Mouse (Mus musculus): ENCODE data around the gene Park7. TPM values are rescaled to one million over a fixed set of nuclear protein-coding genes. Genes with fewer than 3 reads are reported as not detected.
A peak's percentile ranks its signal among the peaks of the same experiment; 100 is the strongest.
"Not testable (repeated sequence)": the region's sequence is repeated elsewhere in the genome, so short reads cannot be mapped to it uniquely, and the experiment has no call there.

Gene Park7
- polyA plus RNA-seq, 1 experiment, result 70.5 TPM

DNA sequence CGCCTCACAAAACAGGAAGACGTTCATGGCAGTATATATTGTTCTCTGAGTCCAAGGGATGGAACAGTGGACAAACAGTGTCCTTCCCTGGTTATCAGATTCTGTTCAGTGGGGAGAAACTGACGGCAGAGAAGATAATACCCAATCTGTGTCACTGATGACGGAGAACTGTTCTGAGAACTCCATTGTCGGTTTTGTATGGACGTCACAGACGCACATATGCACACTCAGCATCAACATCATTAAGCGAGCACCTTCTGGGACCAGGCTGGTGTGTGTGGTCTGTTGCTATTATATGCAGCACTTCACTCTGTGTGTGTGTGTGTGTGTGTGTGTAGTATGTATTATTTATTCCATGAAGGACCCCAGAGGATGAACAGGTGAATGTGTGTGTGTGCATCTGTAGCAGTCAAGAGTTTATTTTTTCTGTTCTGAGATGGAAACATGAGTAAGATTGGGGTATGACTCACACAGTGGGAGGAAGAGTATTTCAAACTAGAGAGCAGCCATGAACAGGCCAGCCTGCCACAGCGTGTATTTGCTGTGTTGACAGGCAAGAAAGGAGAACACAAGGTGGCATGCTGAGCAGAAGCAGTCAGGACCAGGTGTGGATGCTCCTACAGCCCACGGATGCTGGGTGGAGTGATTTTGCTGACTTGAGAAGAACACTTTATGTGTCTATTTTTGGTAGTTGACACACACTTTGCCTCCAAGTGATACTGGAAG, 1.1 kb upstream of the Park7 start:
- H3K4me3 ChIP-seq (ENCODE audit: low read depth, low read length), result no peak overlapping the region
- H3K27me3 ChIP-seq (ENCODE audit: control insufficient read depth, insufficient read depth, low read length), result no peaks in the 10 kb centered on the region
- no peak for TF ChIP-seq CTCF (IDR thresholded peaks at IDR 0.05; ENCODE audit: extremely low read depth, insufficient read length, insufficient replicate concordance, low read depth, low read length)
- TF ChIP-seq POLR2A (IDR thresholded peaks at IDR 0.05; ENCODE audit: low read depth, low read length), result no peak
- peak overlapping the region; percentile 81 for H3K27ac ChIP-seq (ENCODE audit: insufficient read depth, low read depth, low read length)
- WGBS, result 32% methylated on average over 10 of the region's 10 CpGs
- no peaks in the 10 kb centered on the region for H3K36me3 ChIP-seq (ENCODE audit: control insufficient read depth, insufficient read depth, low read length)
- H3K4me1 ChIP-seq (ENCODE audit: control insufficient read depth, insufficient read depth, insufficient read length, low read length), result peaks cover 8% of the 10 kb centered on the region; the same call in 1 of the 2 replicates

DNA sequence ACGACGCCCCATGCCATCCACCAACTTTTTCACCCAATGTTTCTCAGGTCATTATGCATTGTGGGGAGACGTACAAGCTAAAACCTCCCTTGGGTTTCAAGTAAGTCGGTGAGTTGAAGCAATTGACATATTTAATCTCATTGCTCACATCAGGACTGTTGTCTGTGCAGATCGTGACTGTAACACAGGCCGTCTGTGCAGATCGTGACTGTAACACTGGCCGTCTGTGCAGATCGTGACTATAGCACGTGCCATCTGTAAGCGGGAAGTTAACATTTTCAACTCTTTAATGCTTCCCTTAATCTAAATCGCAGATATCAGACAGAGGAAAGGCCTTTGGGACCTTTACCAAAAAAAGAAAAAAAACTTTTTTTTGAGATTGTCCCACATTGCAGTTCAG, 494 bp downstream of the Park7 start:
- TF ChIP-seq CTCF (IDR thresholded peaks at IDR 0.05; ENCODE audit: extremely low read depth, insufficient read length, insufficient replicate concordance, low read depth, low read length) (no peak), POLR2A (IDR thresholded peaks at IDR 0.05; ENCODE audit: low read depth, low read length) (no peak)
- peak overlapping the region; percentile 85 for H3K4me3 ChIP-seq (ENCODE audit: low read depth, low read length)
- WGBS, result 13% methylated on average over 12 of the region's 12 CpGs
- H3K27me3 ChIP-seq (ENCODE audit: control insufficient read depth, insufficient read depth, low read length), result no peaks in the 10 kb centered on the region
- H3K4me1 ChIP-seq (ENCODE audit: control insufficient read depth, insufficient read depth, insufficient read length, low read length), result peaks cover 12% of the 10 kb centered on the region; the same call in 1 of the 2 replicates
- H3K36me3 ChIP-seq (ENCODE audit: control insufficient read depth, insufficient read depth, low read length), result no peaks in the 10 kb centered on the region
- peak overlapping the region; percentile 74 for H3K27ac ChIP-seq (ENCODE audit: insufficient read depth, low read depth, low read length)

DNA sequence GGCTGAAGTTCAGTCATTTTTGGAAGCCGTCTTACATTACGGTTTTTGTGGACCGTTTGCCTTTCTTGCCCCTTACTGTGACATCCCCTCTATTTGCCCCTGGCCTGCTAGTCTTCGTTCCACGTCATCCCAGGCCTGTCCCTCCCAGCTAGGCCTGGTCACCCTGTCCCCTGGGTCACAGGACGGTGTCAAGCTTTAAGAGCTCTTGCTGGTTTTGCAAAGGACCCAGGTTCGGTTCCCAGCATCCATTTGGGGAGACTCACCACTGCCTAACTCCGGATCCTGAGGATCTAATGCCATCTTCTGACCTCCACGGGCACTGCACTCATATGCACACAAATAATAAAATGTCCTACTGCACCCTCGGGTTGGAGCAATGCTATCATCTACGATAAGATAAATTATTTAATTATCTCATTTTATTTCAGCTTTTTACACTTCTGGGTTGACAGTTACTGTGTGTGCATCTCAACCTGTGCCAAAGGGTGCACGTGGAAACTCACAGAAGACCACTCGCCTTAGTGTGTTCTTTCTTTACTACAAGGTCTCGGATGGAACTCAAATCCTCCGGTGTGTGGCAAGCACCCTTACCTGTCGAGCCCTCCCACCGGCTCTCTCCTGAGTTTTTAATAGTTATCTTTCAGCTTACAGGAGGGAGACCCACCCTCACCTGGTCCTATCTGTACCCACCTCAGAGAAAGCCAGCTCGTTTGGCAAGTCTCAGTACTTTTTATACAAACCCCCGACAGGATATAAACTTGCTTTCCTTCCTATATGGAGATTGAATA, 3.9 kb downstream of the Park7 start:
- H3K27me3 ChIP-seq (ENCODE audit: control insufficient read depth, insufficient read depth, low read length), result no peaks in the 10 kb centered on the region
- no peak for TF ChIP-seq POLR2A (IDR thresholded peaks at IDR 0.05; ENCODE audit: low read depth, low read length)
- no peak for TF ChIP-seq CTCF (IDR thresholded peaks at IDR 0.05; ENCODE audit: extremely low read depth, insufficient read length, insufficient replicate concordance, low read depth, low read length)
- 77% methylated on average over 19 of the region's 19 CpGs for WGBS
- peaks cover 10% of the 10 kb centered on the region; the same call in 1 of the 2 replicates for H3K4me1 ChIP-seq (ENCODE audit: control insufficient read depth, insufficient read depth, insufficient read length, low read length)
- H3K27ac ChIP-seq (ENCODE audit: insufficient read depth, low read depth, low read length), result peak overlapping the region; percentile 18
- H3K36me3 ChIP-seq (ENCODE audit: control insufficient read depth, insufficient read depth, low read length), result peaks cover 6% of the 10 kb centered on the region
- peak overlapping the region; percentile 85 for H3K4me3 ChIP-seq (ENCODE audit: low read depth, low read length)

DNA sequence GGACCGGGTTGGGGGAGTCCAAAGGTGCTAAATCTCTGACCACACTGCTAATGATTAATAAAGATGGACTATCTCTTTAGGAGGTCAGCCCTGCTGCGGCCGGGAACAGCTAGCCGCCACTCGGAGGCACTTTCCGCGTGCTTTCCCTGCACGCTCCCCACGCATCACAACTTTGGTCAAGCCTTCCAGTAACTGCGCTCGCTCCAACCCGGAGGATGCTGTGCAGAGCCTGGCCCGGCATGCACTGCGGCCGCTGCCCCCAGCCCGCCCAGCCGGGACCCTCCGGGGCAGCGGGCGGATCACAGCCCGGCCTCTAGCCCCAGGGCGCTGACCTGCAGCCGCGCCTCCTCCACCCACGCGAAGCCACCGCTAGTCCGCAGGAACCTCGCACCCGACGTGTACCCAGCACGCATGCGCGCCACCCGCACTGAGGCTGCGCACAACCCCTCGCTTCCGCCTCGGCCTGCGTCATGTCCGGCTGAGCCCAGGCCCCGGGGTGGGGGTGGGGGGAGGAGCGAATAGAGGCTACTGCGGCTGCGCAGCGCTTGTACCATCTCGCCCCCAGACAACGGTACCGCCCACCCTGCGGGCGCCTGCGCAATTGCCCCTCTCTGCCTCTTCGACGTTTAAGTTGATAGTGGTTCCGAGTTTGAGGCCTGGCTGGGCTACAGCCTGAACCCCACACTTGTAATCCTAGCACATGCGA, 4.6 kb downstream of the Park7 start:
- WGBS, result under 1% methylated on average over 55 of the region's 56 CpGs
- Histone ChIP-seq H3K27ac (ENCODE audit: insufficient read depth, low read depth, low read length) (peak overlapping the region; percentile 50), H3K4me1 (ENCODE audit: control insufficient read depth, insufficient read depth, insufficient read length, low read length) (peaks cover 6% of the 10 kb centered on the region; the same call in 1 of the 2 replicates), H3K4me3 (ENCODE audit: low read depth, low read length) (peak overlapping the region; percentile 85), H3K27me3 (ENCODE audit: control insufficient read depth, insufficient read depth, low read length) (no peaks in the 10 kb centered on the region), H3K36me3 (ENCODE audit: control insufficient read depth, insufficient read depth, low read length) (peaks cover 8% of the 10 kb centered on the region)
- no peak for TF ChIP-seq CTCF (IDR thresholded peaks at IDR 0.05; ENCODE audit: extremely low read depth, insufficient read length, insufficient replicate concordance, low read depth, low read length)
- TF ChIP-seq POLR2A (IDR thresholded peaks at IDR 0.05; ENCODE audit: low read depth, low read length), result peak; percentile 65

DNA sequence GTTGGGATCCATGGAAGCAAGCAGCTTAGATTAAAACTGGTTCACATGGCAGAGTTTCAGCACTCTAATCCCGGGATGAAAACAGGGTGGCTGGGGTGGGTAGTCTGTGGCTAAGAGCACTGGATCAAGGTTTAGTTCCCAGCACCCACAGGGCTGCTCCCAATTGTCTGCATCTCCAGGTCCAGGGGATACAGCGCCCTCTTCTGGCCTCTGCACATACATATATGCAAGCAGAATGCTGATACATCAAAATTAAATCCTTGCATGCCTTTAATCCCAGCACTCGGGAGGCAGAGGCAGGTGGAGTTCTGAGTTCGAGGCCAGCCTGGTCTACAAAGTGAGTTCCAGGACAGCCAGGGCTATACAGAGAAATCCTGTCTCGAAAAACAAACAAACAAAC, 5.7 kb downstream of the Park7 start:
- H3K36me3 ChIP-seq (ENCODE audit: control insufficient read depth, insufficient read depth, low read length), result peaks cover 14% of the 10 kb centered on the region
- WGBS, result 73% methylated on average over 5 of the region's 5 CpGs
- H3K27ac ChIP-seq (ENCODE audit: insufficient read depth, low read depth, low read length), result not testable (repeated sequence)

DNA sequence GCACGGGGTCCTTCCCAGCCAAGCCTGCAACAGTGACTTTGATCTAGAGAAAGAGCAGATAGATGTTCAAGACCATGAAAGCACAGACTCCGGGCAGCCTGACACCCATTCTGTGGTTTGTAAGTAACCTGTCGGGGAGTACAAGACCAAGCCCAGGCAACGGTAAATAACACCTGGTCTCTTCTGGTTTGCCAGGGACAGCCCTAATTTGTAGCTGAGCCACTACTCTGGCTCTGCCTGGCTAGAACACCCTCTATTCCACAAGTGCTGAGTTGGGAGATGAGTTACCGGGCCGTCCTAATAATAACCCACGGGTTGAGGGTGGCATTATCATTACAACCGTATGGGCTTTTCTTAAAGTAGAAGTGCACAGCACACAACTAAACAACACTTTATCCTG, 7.1 kb downstream of the Park7 start:
- TF ChIP-seq POLR2A (IDR thresholded peaks at IDR 0.05; ENCODE audit: low read depth, low read length) (no peak), CTCF (IDR thresholded peaks at IDR 0.05; ENCODE audit: extremely low read depth, insufficient read length, insufficient replicate concordance, low read depth, low read length) (no peak)
- Histone ChIP-seq H3K27me3 (ENCODE audit: control insufficient read depth, insufficient read depth, low read length) (no peaks in the 10 kb centered on the region), H3K27ac (ENCODE audit: insufficient read depth, low read depth, low read length) (no peak overlapping the region), H3K4me3 (ENCODE audit: low read depth, low read length) (no peak overlapping the region), H3K36me3 (ENCODE audit: control insufficient read depth, insufficient read depth, low read length) (peaks cover 25% of the 10 kb centered on the region), H3K4me1 (ENCODE audit: control insufficient read depth, insufficient read depth, insufficient read length, low read length) (peaks cover 4% of the 10 kb centered on the region; the same call in 1 of the 2 replicates)
- WGBS, result 86% methylated on average over 8 of the region's 8 CpGs

More for the DNA sequence above, 5.7 kb downstream of the Park7 start:
- H3K4me1 ChIP-seq (ENCODE audit: control insufficient read depth, insufficient read depth, insufficient read length, low read length); H3K27me3 ChIP-seq (ENCODE audit: control insufficient read depth, insufficient read depth, low read length); H3K4me3 ChIP-seq (ENCODE audit: low read depth, low read length): not testable (repeated sequence)
- peak; percentile 28; the same call in 1 of the 2 replicates for TF ChIP-seq CTCF (IDR thresholded peaks at IDR 0.05; ENCODE audit: extremely low read depth, insufficient read length, insufficient replicate concordance, low read depth, low read length)

Measured in small intestine, adult 2 months (tissue).